Mouse (Mus musculus) urinary bladder, postnatal 14 days (tissue): ENCODE measurements around the gene Tmem208.

Experiments used
- DNase-seq: peaks from one replicate; pipeline ENCODE4 v3.0.0; 2021; ENCODE audit warnings: low spot score

The Tmem208 gene

GRCm38 (mm10) chr8:105354549-105354948, 28.4 kb downstream of the Tmem208 start:
- DNase-seq = no peak

DNA sequence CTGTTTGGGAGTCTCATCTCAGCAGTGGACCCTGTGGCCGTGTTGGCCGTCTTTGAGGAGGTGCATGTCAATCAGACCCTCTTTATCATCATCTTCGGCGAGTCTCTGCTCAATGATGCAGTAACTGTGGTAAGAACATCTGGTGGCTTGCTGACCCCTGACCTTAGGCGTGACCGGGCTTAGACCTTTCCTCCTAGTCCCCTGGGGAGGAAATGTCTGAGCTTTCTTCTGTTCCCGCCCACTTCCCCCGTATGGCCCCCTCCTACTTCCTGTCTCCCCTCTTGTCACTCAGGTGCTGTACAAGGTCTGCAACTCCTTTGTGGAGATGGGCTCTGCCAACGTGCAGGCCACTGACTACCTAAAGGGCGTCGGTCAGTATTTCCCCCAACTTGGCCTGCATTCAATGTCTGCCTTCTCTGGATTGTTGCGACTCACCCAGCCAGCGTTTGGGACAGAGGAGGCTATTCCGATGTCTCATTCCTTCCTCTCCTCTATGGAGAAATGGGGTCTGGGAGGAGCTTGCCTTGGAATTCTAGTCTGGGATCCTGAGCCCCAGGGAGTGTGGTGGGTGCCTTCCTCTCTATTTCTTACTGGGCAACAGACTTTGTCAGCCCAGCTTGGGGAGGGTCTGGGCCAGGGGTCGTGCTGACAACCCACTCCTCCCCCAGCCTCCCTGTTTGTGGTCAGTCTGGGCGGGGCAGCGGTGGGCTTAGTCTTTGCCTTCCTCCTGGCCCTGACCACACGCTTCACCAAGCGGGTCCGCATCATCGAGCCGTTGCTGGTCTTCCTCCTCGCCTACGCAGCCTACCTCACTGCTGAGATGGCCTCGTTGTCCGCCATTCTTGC, 29.2 kb downstream of the Tmem208 start:
- no peak for DNase-seq

DNA sequence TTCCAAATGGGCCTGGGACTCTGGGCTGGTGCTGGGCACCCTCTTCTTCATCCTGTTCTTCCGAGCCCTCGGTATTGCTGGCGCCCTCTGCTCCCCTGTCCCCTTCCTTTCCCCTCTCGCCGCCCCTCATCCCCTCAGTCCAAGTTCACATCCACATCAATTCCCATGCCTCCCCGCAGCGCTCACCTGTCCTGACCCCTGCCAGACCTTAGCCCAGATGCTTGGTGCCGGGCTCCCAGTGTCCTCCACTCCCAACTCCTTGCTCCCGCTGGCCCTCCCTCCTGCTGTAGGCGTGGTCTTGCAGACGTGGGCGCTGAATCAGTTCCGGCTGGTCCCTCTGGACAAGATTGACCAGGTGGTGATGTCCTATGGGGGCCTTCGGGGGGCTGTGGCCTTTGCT, 30.5 kb downstream of the Tmem208 start:
- DNase-seq = no peak

DNA sequence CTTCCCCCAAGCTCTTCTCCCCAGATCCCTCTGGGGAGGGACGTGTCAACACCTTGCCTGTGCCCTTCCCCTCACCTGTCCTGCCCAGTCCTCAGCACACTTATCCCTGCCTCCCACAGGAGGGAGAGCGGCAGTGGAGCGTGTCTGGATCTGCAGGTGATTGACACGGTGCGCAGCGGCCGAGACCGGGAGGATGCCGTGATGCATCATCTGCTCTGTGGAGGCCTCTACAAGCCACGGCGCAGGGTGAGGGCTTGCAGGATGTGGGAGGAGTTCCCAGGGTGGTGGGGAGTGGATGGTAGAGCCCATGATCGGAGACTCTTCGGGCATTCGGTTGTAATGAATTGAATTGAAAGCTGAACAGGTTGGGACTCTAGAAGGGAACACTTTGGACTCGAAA, 33.1 kb downstream of the Tmem208 start:
- DNase-seq = no peak

GRCm38 (mm10) chr8:105359646-105360045, 33.5 kb downstream of the Tmem208 start:
- DNase-seq = no peak

- DNase-seq = no peak
These were observed 35.9 kb downstream of the Tmem208 start for GRCm38 (mm10) chr8:105361751-105362702.

DNA sequence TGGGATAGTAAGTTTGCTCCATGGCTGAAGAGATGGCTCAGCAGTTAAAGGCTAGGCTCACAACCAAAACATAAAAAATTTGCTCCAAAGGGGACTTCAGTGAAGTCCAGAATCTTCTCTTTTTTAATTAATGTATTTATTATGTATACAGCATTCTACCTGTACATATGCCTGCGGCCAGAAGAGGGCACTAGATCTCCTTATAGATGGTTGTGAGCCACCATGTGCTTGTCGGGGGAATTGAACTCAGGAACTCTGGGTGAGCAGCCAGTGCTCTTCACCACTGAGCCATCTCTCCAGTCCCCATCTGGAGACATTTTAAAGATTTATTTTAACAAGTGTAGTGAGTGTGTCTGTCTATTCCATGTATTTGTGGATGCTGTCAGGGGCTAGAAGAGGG, 41.0 kb downstream of the Tmem208 start:
- DNase-seq = no peak

DNA sequence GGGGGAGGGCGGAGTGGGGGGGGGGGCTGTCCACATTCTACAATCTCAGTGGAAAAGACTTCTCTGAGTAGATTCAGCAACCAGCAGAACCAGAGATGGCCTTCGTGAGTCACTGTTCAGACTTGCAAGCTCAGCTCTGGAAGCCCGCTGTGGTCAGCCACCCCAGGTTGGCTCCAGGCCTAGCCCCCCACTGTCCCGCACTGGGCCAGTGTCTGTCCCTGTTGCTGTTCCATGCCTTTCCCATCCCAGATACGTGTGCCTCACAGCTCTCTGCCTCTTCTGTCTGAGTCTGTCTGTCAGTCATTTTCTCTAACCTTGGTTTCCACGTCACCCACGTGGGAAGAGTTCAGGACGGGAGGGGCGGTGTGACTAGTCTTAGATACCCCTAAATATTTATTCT, 46.3 kb downstream of the Tmem208 start:
- DNase-seq = no peak

- no peak for DNase-seq
These were observed 46.9 kb downstream of the Tmem208 start, which contains the start of gene Plekhg4 for GRCm38 (mm10) chr8:105373032-105373431. Gene Plekhg4, plus strand, starts transcription at chr8:105373274.

- no peak for DNase-seq
These were observed 48.4 kb downstream of the Tmem208 start for GRCm38 (mm10) chr8:105374513-105374966.

- peak; percentile 81 for DNase-seq
These were observed 52.5 kb downstream of the Tmem208 start for GRCm38 (mm10) chr8:105378673-105379072.

DNA sequence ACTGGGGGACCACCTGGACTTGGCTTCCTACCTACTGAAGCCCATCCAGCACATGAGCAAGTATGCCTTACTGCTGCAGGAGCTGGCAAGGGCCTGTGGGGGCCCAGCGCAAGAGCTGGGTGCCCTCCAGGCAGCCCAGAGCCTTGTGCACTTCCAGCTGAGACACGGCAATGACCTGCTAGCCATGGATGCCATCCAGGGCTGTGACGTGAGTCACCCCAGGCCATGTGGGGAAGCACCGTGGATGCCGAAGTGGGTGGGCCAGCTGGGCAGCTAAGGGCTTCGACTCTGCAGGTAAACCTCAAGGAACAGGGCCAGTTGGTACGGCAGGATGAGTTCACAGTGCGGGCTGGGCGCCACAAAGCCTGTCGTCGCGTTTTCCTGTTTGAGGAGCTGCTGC, 54.2 kb downstream of the Tmem208 start:
- no peak for DNase-seq

DNA sequence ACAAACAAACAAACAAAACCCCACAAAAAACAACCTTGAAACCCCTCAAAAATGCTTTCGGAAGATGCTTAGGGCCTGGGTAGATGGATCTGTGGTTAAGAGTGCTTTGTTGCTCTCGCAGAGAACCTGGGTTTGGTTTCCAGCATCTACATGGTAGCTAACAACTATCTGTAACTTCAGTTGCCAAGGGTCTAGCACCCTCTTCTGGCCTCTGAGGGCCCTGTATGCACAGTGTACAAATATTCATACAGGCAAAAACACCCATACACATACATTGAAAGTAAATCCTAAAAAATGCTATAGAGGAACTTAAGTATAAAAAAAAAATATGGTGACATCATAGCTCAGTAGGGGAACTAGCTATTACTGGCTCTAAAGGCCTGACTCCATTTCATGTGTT, 57.9 kb downstream of the Tmem208 start:
- DNase-seq = no peak
